Mouse (Mus musculus) lung, embryonic 16.5 days (tissue): ENCODE results near the gene 2410015M20Rik. TPM values are rescaled to one million over a fixed set of nuclear protein-coding genes. Genes with fewer than 3 reads are reported as not detected.

ENCODE experiments used
- ATAC-seq: fragments of 200-750 bp; cut with Nextera tagmentation; 2 replicates; pipeline ENCODE4 v1.8.0; 2017; ENCODE audit warnings: low read depth, mild to moderate bottlenecking, moderate library complexity
- H3K27ac ChIP-seq: fragments of 300-500 bp; sonication (generic); 2 replicates; pipeline ENCODE4 v1.5.1; 2014; ENCODE audit warnings: mild to moderate bottlenecking, control low read depth, low read length
- H3K27me3 ChIP-seq: fragments of 300-500 bp; sonication (generic); 2 replicates; pipeline ENCODE4 v1.6.1; 2014; ENCODE audit warnings: low read depth, low read length, mixed read lengths; ENCODE audit not compliant: control insufficient read depth, insufficient read depth
- H3K36me3 ChIP-seq: fragments of 300-500 bp; sonication (generic); 2 replicates; pipeline ENCODE4 v1.6.1; 2014; ENCODE audit warnings: low read length; ENCODE audit not compliant: control insufficient read depth, insufficient read depth
- H3K4me1 ChIP-seq: fragments of 300-500 bp; sonication (generic); replicated peaks from 2 replicates; pipeline ENCODE4 v1.6.1; 2014; ENCODE audit warnings: low read length, mixed read lengths; ENCODE audit not compliant: control insufficient read depth, insufficient read depth
- H3K4me2 ChIP-seq: fragments of 300-500 bp; sonication (generic); 2 replicates; pipeline ENCODE4 v1.6.1; 2014; ENCODE audit warnings: low read depth, low read length, control low read depth
- H3K4me3 ChIP-seq: fragments of 300-500 bp; sonication (generic); 2 replicates; pipeline ENCODE4 v1.5.1; 2014; ENCODE audit warnings: mild to moderate bottlenecking, low read length, control low read depth
- H3K9ac ChIP-seq: fragments of 300-500 bp; sonication (generic); 2 replicates; pipeline ENCODE4 v1.6.1; 2014; ENCODE audit warnings: low read length, control low read depth
- H3K9me3 ChIP-seq: fragments of 300-500 bp; sonication (generic); 2 replicates; pipeline ENCODE4 v1.6.1; 2016; ENCODE audit warnings: low read length; ENCODE audit not compliant: control insufficient read depth
- WGBS: fragments of 180-500 bp; shearing (Covaris S2); extraction: QIAGEN DNeasy Blood & Tissue Kit; methylation state at CpG from one replicate; pipeline ENCODE4 v1.1.7; 2014; 5-methylcytosine and 5-hydroxymethylcytosine counted together
- polyA plus RNA-seq: library from polyadenylated mRNA; unstranded; fragments of >200 nt; fragmentation: Nextera tagmentation; extraction: Ambion mirVana; gene quantifications from 2 replicates; pipeline ENCODE4 v1.2.1, GENCODE M21; 2015

2410015M20Rik gene
- polyA plus RNA-seq, result 227 and 241 TPM in 2 replicates

- Histone ChIP-seq H3K9me3 (no peaks in the 10 kb centered on the region), H3K36me3 (peaks cover 30% of the 10 kb centered on the region), H3K4me2 (peak within 1 kb of the TSS; percentile 77), H3K4me3 (peak within 1 kb of the TSS; percentile 68), H3K27me3 (no peaks in the 10 kb centered on the region), H3K4me1 (peaks cover 31% of the 10 kb centered on the region), H3K27ac (peak within 1 kb of the TSS; percentile 80), H3K9ac (peak within 1 kb of the TSS; percentile 82)
- ATAC-seq, result peak; percentile 91
- under 1% methylated on average over 44 of the region's 44 CpGs for WGBS
These were observed at the start of gene 2410015M20Rik for GRCm38 (mm10) chr17:56609452-56610171. Gene 2410015M20Rik (minus strand): TSS chr17:56609771.

- H3K27me3 ChIP-seq, result no peaks in the 10 kb centered on the region
- ATAC-seq, result no peak
- H3K4me2 ChIP-seq, result no peak overlapping the region
- no peak overlapping the region for H3K9ac ChIP-seq
- H3K4me3 ChIP-seq, result no peak overlapping the region
- 0 out of 2 replicates have a peak, but pooled peaks cover 2% of the 10 kb centered on the region for H3K4me1 ChIP-seq
- H3K36me3 ChIP-seq, result no peaks in the 10 kb centered on the region
- no peaks in the 10 kb centered on the region for H3K9me3 ChIP-seq
- WGBS, result 80% methylated on average over 6 of the region's 6 CpGs
- no peak overlapping the region for H3K27ac ChIP-seq
These were observed 46.6 kb upstream of the 2410015M20Rik start for GRCm38 (mm10) chr17:56656171-56656570.

GRCm38 (mm10) chr17:56655311-56655710 is 45.7 kb upstream of the 2410015M20Rik start:
- 71% methylated on average over 3 of the region's 3 CpGs for WGBS

GRCm38 (mm10) chr17:56654771-56655170 is 45.2 kb upstream of the 2410015M20Rik start:
- no peaks in the 10 kb centered on the region for H3K9me3 ChIP-seq
- H3K27me3 ChIP-seq, result no peaks in the 10 kb centered on the region
- no peak overlapping the region for H3K27ac ChIP-seq
- 53% methylated on average over 2 of the region's 2 CpGs for WGBS
- no peaks in the 10 kb centered on the region for H3K36me3 ChIP-seq
- ATAC-seq, result no peak
- 0 out of 2 replicates have a peak, but pooled peaks cover 2% of the 10 kb centered on the region for H3K4me1 ChIP-seq
- H3K4me2 ChIP-seq, result no peak overlapping the region
- H3K4me3 ChIP-seq, result no peak overlapping the region
- H3K9ac ChIP-seq, result no peak overlapping the region

More at GRCm38 (mm10) chr17:56655311-56655710, 45.7 kb upstream of the 2410015M20Rik start:
- no peak overlapping the region for H3K9ac ChIP-seq
- no peak overlapping the region for H3K4me2 ChIP-seq
- no peak overlapping the region for H3K27ac ChIP-seq
- ATAC-seq, result no peak
- H3K4me3 ChIP-seq, result no peak overlapping the region
- 0 out of 2 replicates have a peak, but pooled peaks cover 2% of the 10 kb centered on the region for H3K4me1 ChIP-seq
- no peaks in the 10 kb centered on the region for H3K27me3 ChIP-seq
- H3K36me3 ChIP-seq, result no peaks in the 10 kb centered on the region
- H3K9me3 ChIP-seq, result no peaks in the 10 kb centered on the region

GRCm38 (mm10) chr17:56651801-56652200 is 42.2 kb upstream of the 2410015M20Rik start:
- H3K4me1 ChIP-seq, result 0 out of 2 replicates have a peak, but pooled peaks cover 2% of the 10 kb centered on the region
- H3K9ac ChIP-seq, result no peak overlapping the region
- WGBS, result 19% methylated on average over 10 of the region's 10 CpGs
- H3K4me3 ChIP-seq, result no peak overlapping the region
- no peaks in the 10 kb centered on the region for H3K9me3 ChIP-seq
- no peaks in the 10 kb centered on the region for H3K36me3 ChIP-seq
- 0 out of 2 replicates have a peak, but pooled peaks cover 2% of the 10 kb centered on the region for H3K27me3 ChIP-seq
- H3K4me2 ChIP-seq, result no peak overlapping the region
- peak; percentile 64 for ATAC-seq
- no peak overlapping the region for H3K27ac ChIP-seq

- no peak overlapping the region for H3K4me2 ChIP-seq
- WGBS, result 44% methylated on average over 12 of the region's 13 CpGs
- 0 out of 2 replicates have a peak, but pooled peaks cover 2% of the 10 kb centered on the region for H3K27me3 ChIP-seq
- ATAC-seq, result no peak
- 0 out of 2 replicates have a peak, but pooled peaks cover 2% of the 10 kb centered on the region for H3K4me1 ChIP-seq
- no peak overlapping the region for H3K27ac ChIP-seq
- H3K4me3 ChIP-seq, result no peak overlapping the region
- no peaks in the 10 kb centered on the region for H3K9me3 ChIP-seq
- no peak overlapping the region for H3K9ac ChIP-seq
- H3K36me3 ChIP-seq, result no peaks in the 10 kb centered on the region
These were observed 38.0 kb upstream of the 2410015M20Rik start for GRCm38 (mm10) chr17:56647546-56647945.

- 78% methylated on average over 4 of the region's 4 CpGs for WGBS
- H3K9me3 ChIP-seq, result no peaks in the 10 kb centered on the region
- H3K36me3 ChIP-seq, result no peaks in the 10 kb centered on the region
- H3K4me2 ChIP-seq, result no peak overlapping the region
- no peak for ATAC-seq
- H3K27me3 ChIP-seq, result no peaks in the 10 kb centered on the region
- H3K9ac ChIP-seq, result no peak overlapping the region
- H3K27ac ChIP-seq, result no peak overlapping the region
- H3K4me3 ChIP-seq, result no peak overlapping the region
- H3K4me1 ChIP-seq, result no peaks in the 10 kb centered on the region
These were observed 33.7 kb upstream of the 2410015M20Rik start for GRCm38 (mm10) chr17:56643237-56643636.

GRCm38 (mm10) chr17:56634023-56634422 is 24.5 kb upstream of the 2410015M20Rik start:
- Histone ChIP-seq H3K4me3 (no peak overlapping the region), H3K9ac (no peak overlapping the region), H3K9me3 (no peaks in the 10 kb centered on the region), H3K36me3 (no peaks in the 10 kb centered on the region), H3K4me1 (no peaks in the 10 kb centered on the region), H3K27me3 (no peaks in the 10 kb centered on the region), H3K4me2 (no peak overlapping the region), H3K27ac (no peak overlapping the region)
- ATAC-seq, result no peak
- WGBS, result 79% methylated on average over 6 of the region's 6 CpGs

GRCm38 (mm10) chr17:56631807-56632206 is 22.2 kb upstream of the 2410015M20Rik start:
- 54% methylated on average over 4 of the region's 4 CpGs for WGBS
- no peak for ATAC-seq

More at GRCm38 (mm10) chr17:56631807-56632206, 22.2 kb upstream of the 2410015M20Rik start:
- no peak overlapping the region for H3K27ac ChIP-seq
- no peaks in the 10 kb centered on the region; the same call in 1 of the 2 replicates for H3K4me1 ChIP-seq
- H3K4me3 ChIP-seq, result no peak overlapping the region
- H3K9ac ChIP-seq, result no peak overlapping the region
- no peak overlapping the region for H3K4me2 ChIP-seq
- H3K9me3 ChIP-seq, result no peaks in the 10 kb centered on the region
- no peaks in the 10 kb centered on the region for H3K27me3 ChIP-seq
- H3K36me3 ChIP-seq, result no peaks in the 10 kb centered on the region
